Mouse (Mus musculus) CH12.LX (cell line): Measurements from ENCODE around the gene Camsap2. TPM values are rescaled to one million over a fixed set of nuclear protein-coding genes. Genes with fewer than 3 reads are reported as not detected.
A peak's percentile ranks its signal among the peaks of the same experiment; 100 is the strongest.

ENCODE experiments used
- DNase-seq: peaks from one replicate; pipeline ENCODE4 v3.0.0-alpha.2; 2013; ENCODE audit errors: extremely low read depth
- H3K27ac ChIP-seq: 2 replicates; pipeline ENCODE4 v1.5.1; 2012; ENCODE audit warnings: low read depth, mild to moderate bottlenecking, control low read depth, moderate library complexity; ENCODE audit not compliant: insufficient read depth
- H3K27me3 ChIP-seq: replicated peaks from 2 replicates; pipeline ENCODE3; 2012; ENCODE audit warnings: inconsistent platforms
- H3K36me3 ChIP-seq, 2 experiments: replicated peaks in 1 of 2; 2 replicates each; pipeline versions ENCODE3 to v1.6.1; 2012; ENCODE audit warnings: inconsistent platforms in 1 of 2, low read length in 1 of 2, mild to moderate bottlenecking in 1 of 2, mixed read lengths in 1 of 2, moderate library complexity in 1 of 2; ENCODE audit not compliant: control insufficient read depth in 1 of 2, insufficient read depth in 1 of 2
- H3K4me1 ChIP-seq, 2 experiments: 2 replicates each; pipeline ENCODE4 v1.6.1; 2012; ENCODE audit warnings: inconsistent platforms in 1 of 2, moderate library complexity in 1 of 2; ENCODE audit not compliant: insufficient read depth in 2 of 2, control insufficient read depth in 1 of 2
- H3K4me2 ChIP-seq: 2 replicates; pipeline ENCODE4 v1.6.1; 2012; ENCODE audit warnings: low read depth, mild to moderate bottlenecking, control low read depth; ENCODE audit not compliant: poor library complexity, insufficient read depth, severe bottlenecking
- H3K4me3 ChIP-seq, 3 experiments: fragments of 150-350 bp in 1 of 3; sonication (generic) in 1 of 3; replicated peaks in 1 of 3; 2 replicates each; pipeline versions ENCODE3 to v1.5.1; 2011 to 2012; ENCODE audit warnings: low read depth in 2 of 3, low read length in 2 of 3, mild to moderate bottlenecking in 2 of 3, moderate library complexity in 2 of 3, control low read depth in 1 of 3, improper control_type of control experiment in 1 of 3, inconsistent platforms in 1 of 3, mixed read lengths in 1 of 3; ENCODE audit not compliant: poor library complexity in 1 of 3
- H3K79me2 ChIP-seq: replicated peaks from 2 replicates; pipeline ENCODE4 v1.6.1; 2012; ENCODE audit warnings: mild to moderate bottlenecking, moderate library complexity; ENCODE audit not compliant: control insufficient read depth, poor library complexity, insufficient read depth, severe bottlenecking; ENCODE audit errors: extremely low read depth
- H3K9ac ChIP-seq: 2 replicates; pipeline ENCODE4 v1.6.1; 2012; ENCODE audit warnings: low read depth, mild to moderate bottlenecking, control low read depth, moderate library complexity; ENCODE audit not compliant: insufficient read depth
- H3K9me3 ChIP-seq: replicated peaks from 2 replicates; pipeline ENCODE3; 2012; ENCODE audit warnings: low read length, inconsistent platforms, mixed read lengths
- E2F4 ChIP-seq: IDR thresholded peaks from 2 replicates; pipeline ENCODE4 v1.6.1; 2011; ENCODE audit warnings: low read depth, low read length, improper control_type of control experiment; ENCODE audit not compliant: insufficient replicate concordance
- GABPA ChIP-seq: IDR thresholded peaks from 2 replicates; pipeline ENCODE4 v1.6.1; 2012; ENCODE audit warnings: low read depth, low read length, improper control_type of control experiment, inconsistent platforms; ENCODE audit not compliant: insufficient replicate concordance
- HCFC1 ChIP-seq: IDR thresholded peaks from 2 replicates; pipeline ENCODE4 v1.6.1; 2012; ENCODE audit warnings: low read depth, mild to moderate bottlenecking, inconsistent platforms, low read length, improper control_type of control experiment
- IRF4 ChIP-seq: IDR thresholded peaks from 2 replicates; pipeline ENCODE4 v1.6.1; 2014; ENCODE audit warnings: low read depth, mild to moderate bottlenecking, inconsistent platforms, low read length, improper control_type of control experiment
- MAX ChIP-seq: IDR thresholded peaks from 2 replicates; pipeline ENCODE4 v1.6.1; 2011; ENCODE audit warnings: low read length, improper control_type of control experiment
- MXI1 ChIP-seq: IDR thresholded peaks from 2 replicates; pipeline ENCODE4 v1.6.1; 2011; ENCODE audit warnings: mild to moderate bottlenecking, low read depth, low read length, improper control_type of control experiment
- MYC ChIP-seq: IDR thresholded peaks from 2 replicates; pipeline ENCODE4 v1.6.1; 2011; ENCODE audit warnings: low read depth, mild to moderate bottlenecking, improper control_type of control experiment, low read length
- PAX5 ChIP-seq: IDR thresholded peaks from 2 replicates; pipeline ENCODE4 v1.6.1; 2012; ENCODE audit warnings: low read length, inconsistent platforms, mixed read lengths
- POLR2A ChIP-seq: IDR thresholded peaks from 2 replicates; pipeline ENCODE4 v1.6.1; 2011; ENCODE audit warnings: low read depth, mild to moderate bottlenecking, improper control_type of control experiment, low read length
- SIN3A ChIP-seq: IDR thresholded peaks from 2 replicates; pipeline ENCODE4 v1.6.1; 2012; ENCODE audit warnings: low read length, improper control_type of control experiment, inconsistent platforms
- SMC3 ChIP-seq: IDR thresholded peaks from 2 replicates; pipeline ENCODE4 v1.6.1; 2011; ENCODE audit warnings: low read depth, low read length, improper control_type of control experiment
- TBP ChIP-seq: conservative IDR thresholded peaks from 2 replicates; pipeline ENCODE4 v1.6.1; 2011; ENCODE audit warnings: low read depth, low read length, improper control_type of control experiment
- TCF12 ChIP-seq: IDR thresholded peaks from 2 replicates; pipeline ENCODE4 v1.6.1; 2014; ENCODE audit warnings: low read depth, mild to moderate bottlenecking, inconsistent platforms, low read length, improper control_type of control experiment
- USF2 ChIP-seq: conservative IDR thresholded peaks from 2 replicates; pipeline ENCODE4 v1.6.1; 2011; ENCODE audit warnings: low read depth, low read length, improper control_type of control experiment
- ZMIZ1 ChIP-seq: IDR thresholded peaks from 2 replicates; pipeline ENCODE4 v1.6.1; 2012; ENCODE audit warnings: low read depth, mild to moderate bottlenecking, inconsistent platforms, low read length, improper control_type of control experiment
- dilution Hi-C: fragments of 300-500 bp; cut with MboI; formaldehyde crosslinking; loops from 2 replicates; pipeline ENCODE4 v1.14.3; 2020; ENCODE audit warnings: low sequenced_read_pairs; ENCODE audit not compliant: extremely low pct_unique_long_range_greater_than_20kb, extremely low pct_ligation_motif_present
- in situ Hi-C: fragments of 300-500 bp; cut with MboI; formaldehyde crosslinking; loops from 3 replicates; pipeline ENCODE4 v1.14.3; 2019; ENCODE audit warnings: low sequenced_read_pairs, low pct_ligation_motif_present, low pct_unique_long_range_greater_than_20kb, mixed read lengths
- polyA plus RNA-seq: library from polyadenylated mRNA; unstranded; fragments of >175 nt; gene quantifications from 2 replicates; pipeline ENCODE4 v1.2.1, GENCODE M21; 2012; ENCODE audit warnings: low read depth; ENCODE audit not compliant: insufficient read length
- total RNA-seq, 2 experiments: library from RNA; depleted of rRNA; stranded (reverse); fragments of 300-350 nt in 1 of 2; fragments of >200 nt in 1 of 2; gene quantifications; 2 replicates each; pipeline ENCODE4 v1.2.3; 2012 to 2014

The Camsap2 gene
- total and polyA plus RNA-seq, 3 experiments: 5.6 to 11.3 (median 9.5) TPM

DNA sequence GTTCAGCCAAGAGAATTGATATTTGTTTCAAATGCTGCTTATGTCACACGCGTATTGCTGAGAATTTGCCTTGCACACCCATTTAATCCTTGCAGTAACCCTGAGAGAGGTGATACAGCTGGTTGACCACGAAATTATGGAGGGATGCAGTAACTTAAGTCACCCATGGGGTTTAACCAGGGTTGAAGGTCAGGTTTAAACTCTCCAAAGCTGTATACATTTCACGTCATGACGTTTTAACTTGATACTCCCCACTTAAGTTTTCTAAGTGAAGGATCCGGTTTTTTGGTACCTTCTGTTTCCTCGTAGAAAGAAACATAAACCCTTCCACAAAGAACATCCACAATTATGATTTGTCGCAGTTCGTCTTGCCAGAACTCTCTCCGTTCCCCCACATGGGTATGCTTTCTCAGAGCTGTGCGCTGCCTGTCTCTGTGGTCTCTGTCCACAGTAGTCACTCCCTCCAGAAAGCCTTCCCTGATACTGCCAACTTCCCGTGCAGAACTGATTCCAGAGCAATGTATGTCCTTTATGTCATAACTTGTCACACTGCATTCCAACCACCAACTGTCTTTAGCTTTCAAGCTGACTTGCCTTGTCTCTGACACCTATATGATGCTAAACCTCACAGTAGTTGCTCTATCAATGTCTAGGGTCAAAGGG is 600 bp upstream of the Camsap2 start:
- no peak for DNase-seq
- dilution Hi-C loops (no loop called here), in situ Hi-C loops (loop anchor here (5.0 kb wide), 1 partner anchor 46 kb away; no protein-coding TSS in a partner anchor)
- Histone ChIP-seq H3K27me3 (peaks cover 9% of the 10 kb centered on the region), H3K9ac (peak overlapping the region; percentile 66), H3K79me2 (peaks cover 26% of the 10 kb centered on the region), H3K36me3 (peaks cover 0 to 5% of the 10 kb centered on the region in 2 experiments), H3K9me3 (no peaks in the 10 kb centered on the region), H3K4me3 (peak overlapping the region; percentile 88 to 98 (median 89)), H3K27ac (no peak overlapping the region), H3K4me1 (peaks cover 10 to 25% of the 10 kb centered on the region in 2 experiments), H3K4me2 (peak overlapping the region; percentile 85)
- TF ChIP-seq MAX: no peak; the same call in 1 of the 2 replicates
- no peak for TF ChIP-seq IRF4
- peak; percentile 2 for TF ChIP-seq SIN3A
- TF ChIP-seq GABPA: no peak
- TF ChIP-seq SMC3: no peak
- 0 out of 2 replicates have a peak, but pooled peaks have one; percentile 15 for TF ChIP-seq TBP
- TF ChIP-seq MXI1: 0 out of 2 replicates have a peak, but pooled peaks have one; percentile 3
- no peak for TF ChIP-seq ZMIZ1
- peak; percentile 28; the same call in 1 of the 2 replicates for TF ChIP-seq MYC

GRCm38 (mm10) chr1:136344768-136345453 is 993 bp downstream of the Camsap2 start:
- Histone ChIP-seq H3K9me3 (no peaks in the 10 kb centered on the region), H3K36me3 (peaks cover 3 to 14% of the 10 kb centered on the region in 2 experiments), H3K27ac (no peak overlapping the region), H3K4me1 (peaks cover 10 to 20% of the 10 kb centered on the region in 2 experiments)
- dilution Hi-C loops: no loop called here
- TF ChIP-seq SIN3A: peak; percentile 67; the same call in 1 of the 2 replicates
- TF ChIP-seq POLR2A: no peak
- TF ChIP-seq SMC3: no peak
- TF ChIP-seq TCF12: no peak; the same call in 1 of the 2 replicates
- TF ChIP-seq, all 38 proteins: peak for 1
- Histone ChIP-seq H3K4me2 (peak overlapping the region; percentile 18), H3K4me3 (peak overlapping the region; percentile 88 to 98 (median 89)), H3K27me3 (peaks cover 9% of the 10 kb centered on the region), H3K9ac (peak overlapping the region; percentile 85), H3K79me2 (peaks cover 32% of the 10 kb centered on the region)
- peak; percentile 19 for DNase-seq
- in situ Hi-C loops: loop anchor here (5.0 kb wide), 1 partner anchor 47 kb away; no protein-coding TSS in a partner anchor

DNA sequence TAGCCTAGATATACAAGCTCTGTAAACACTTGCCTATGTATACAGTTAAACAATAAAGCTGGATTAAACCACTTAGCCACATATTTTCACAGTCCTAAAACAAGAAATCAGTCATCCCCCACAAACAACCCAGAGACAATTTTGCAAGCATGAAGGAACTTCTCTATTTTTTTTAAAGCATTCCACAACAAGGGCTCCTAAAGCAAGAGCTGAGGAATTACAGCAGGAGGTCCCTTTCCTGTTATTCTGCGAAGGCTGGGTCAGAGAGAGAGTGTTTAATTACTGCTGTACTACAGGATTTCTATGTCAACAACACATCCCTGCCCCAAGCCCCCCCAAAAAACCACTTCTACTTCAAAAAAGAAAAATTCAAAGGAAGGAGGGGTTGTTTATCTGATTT is 1.6 kb downstream of the Camsap2 start:
- H3K79me2 ChIP-seq: peaks cover 32% of the 10 kb centered on the region
- peak overlapping the region; percentile 85 for H3K9ac ChIP-seq
- dilution Hi-C loops: no loop called here
- no peaks in the 10 kb centered on the region for H3K9me3 ChIP-seq
- peaks cover 3 to 14% of the 10 kb centered on the region in 2 experiments for H3K36me3 ChIP-seq
- H3K27ac ChIP-seq: no peak overlapping the region
- TF ChIP-seq USF2 (no peak), GABPA (no peak), PAX5 (no peak), HCFC1 (no peak), E2F4 (no peak), SMC3 (no peak)
- in situ Hi-C loops: no loop called here
- peak overlapping the region in 2 of 3 experiments; percentile 88 to 98 for H3K4me3 ChIP-seq
- no peak for DNase-seq
- peaks cover 10 to 20% of the 10 kb centered on the region in 2 experiments for H3K4me1 ChIP-seq
- peak overlapping the region; percentile 18 for H3K4me2 ChIP-seq
- peaks cover 8% of the 10 kb centered on the region for H3K27me3 ChIP-seq
